Mouse (Mus musculus): ENCODE data around the gene Ciita. TPM values are rescaled to one million over a fixed set of nuclear protein-coding genes. Genes with fewer than 3 reads are reported as not detected.

The Ciita gene
- total RNA-seq, 2 experiments from 2014 or later, result 0.18 TPM; not detected in 1

DNA sequence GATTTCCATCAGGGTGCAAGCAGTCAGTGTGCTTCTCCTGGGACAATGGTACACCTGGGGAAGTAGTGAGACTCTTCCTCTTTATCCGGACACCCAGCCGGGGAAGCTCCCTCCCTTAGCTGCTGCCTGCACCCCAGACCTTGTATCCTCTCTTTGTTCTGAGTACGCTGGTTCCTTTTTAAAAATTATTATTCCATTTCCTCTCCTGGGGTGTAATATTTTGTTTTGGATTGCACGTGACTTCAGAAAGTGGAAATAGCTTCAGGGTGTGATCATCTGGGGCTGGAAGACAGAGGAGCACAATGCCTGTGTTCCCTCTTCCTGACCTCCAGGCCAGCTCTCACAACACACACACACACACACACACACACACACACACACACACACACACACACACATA lies 2.5 kb downstream of the Ciita start:
- DNase-seq (ENCODE audit: extremely low spot score in 1 of 2, low spot score in 2 of 2), result no peak
- H3K27ac ChIP-seq, result no peak overlapping the region
- intact Hi-C loops (cut with DNase I), result no loop called here
- no peak overlapping the region for H3K4me3 ChIP-seq
- TF ChIP-seq CTCF (IDR thresholded peaks at IDR 0.05), result no peak

GRCm38 (mm10) chr16:10486993-10487392 lies 7.1 kb downstream of the Ciita start:
- no peak for DNase-seq (ENCODE audit: extremely low spot score in 1 of 2, low spot score in 2 of 2)
- Histone ChIP-seq H3K4me3 (no peak overlapping the region), H3K27ac (no peak overlapping the region)
- TF ChIP-seq CTCF (IDR thresholded peaks at IDR 0.05), result no peak
- intact Hi-C loops (cut with DNase I), result no loop called here

DNA sequence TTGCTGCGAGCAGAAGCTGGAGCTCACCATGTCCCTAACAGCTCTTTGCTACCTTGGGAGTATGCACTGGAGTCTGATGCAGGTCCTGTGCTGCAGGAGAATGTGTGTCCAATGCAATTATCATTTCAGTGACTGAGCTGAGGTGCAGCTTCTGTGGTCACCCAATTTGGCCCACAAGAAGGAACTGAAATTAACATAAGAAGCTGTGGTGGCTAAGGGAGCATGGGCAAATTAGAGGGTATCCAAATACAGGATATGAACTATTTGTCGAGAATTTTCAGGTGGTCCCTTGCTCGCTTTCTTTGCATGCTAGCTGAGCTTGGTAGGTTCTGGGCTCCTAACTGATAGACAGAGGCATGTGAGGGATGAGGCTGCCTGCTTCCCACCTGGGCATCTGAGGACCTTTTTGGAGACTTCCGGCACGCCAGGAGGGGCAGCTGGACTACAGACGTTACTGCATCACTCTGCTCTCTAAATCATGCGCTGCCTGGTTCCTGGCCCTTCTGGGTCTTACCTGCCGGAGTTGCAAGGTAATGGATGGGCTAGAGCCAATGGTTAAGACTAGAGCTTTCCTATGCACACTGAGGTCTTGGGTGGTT lies 8.1 kb downstream of the Ciita start:
- no peak for DNase-seq (ENCODE audit: extremely low spot score in 1 of 2, low spot score in 2 of 2)
- no peak overlapping the region for H3K4me3 ChIP-seq
- intact Hi-C loops (cut with DNase I), result no loop called here
- no peak for TF ChIP-seq CTCF (IDR thresholded peaks at IDR 0.05)
- H3K27ac ChIP-seq, result no peak overlapping the region

DNA sequence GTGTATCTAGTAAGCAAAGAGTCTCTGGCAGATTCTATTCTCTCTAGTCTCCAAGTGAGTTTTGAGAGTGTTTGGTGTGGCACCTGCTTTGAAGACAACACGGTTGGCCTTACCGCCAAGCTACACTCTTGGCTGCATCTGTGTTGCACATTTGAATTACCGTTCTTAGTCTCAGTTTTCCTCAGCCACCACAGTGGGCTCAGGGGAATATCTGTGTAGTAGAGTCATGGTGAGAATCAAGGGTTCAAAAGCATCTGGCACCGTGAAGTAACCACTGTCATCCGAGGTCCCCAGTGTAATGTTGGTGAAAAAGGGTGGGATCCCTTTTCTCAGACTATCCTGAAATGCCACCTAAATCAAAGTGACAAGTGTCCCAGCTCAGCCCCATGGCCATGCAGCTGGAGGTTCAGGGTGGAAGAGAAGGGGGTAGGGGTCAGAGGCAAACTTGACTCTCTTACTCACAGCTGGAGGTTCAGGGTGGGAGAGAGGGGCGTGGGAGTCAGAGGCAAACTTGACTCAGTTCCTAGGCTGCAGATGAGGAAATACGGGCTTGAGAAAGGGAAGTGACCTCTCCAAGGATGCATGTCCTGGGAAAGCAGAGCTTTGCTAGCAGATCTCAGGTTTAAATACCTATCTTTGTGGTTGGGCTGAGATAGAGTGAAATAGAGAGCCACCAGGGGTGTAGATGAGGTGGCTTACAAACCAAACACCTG lies 9.1 kb downstream of the Ciita start:
- intact Hi-C loops (cut with DNase I), result no loop called here
- no peak for TF ChIP-seq CTCF (IDR thresholded peaks at IDR 0.05)

GRCm38 (mm10) chr16:10489483-10489882 lies 9.6 kb downstream of the Ciita start:
- Histone ChIP-seq H3K27ac (no peak overlapping the region), H3K4me3 (no peak overlapping the region)
- intact Hi-C loops (cut with DNase I), result no loop called here
- DNase-seq (ENCODE audit: extremely low spot score in 1 of 2, low spot score in 2 of 2), result no peak
- TF ChIP-seq CTCF (IDR thresholded peaks at IDR 0.05), result no peak

More for the DNA sequence above, 9.1 kb downstream of the Ciita start:
- Histone ChIP-seq H3K27ac (no peak overlapping the region), H3K4me3 (no peak overlapping the region)
- DNase-seq (ENCODE audit: extremely low spot score in 1 of 2, low spot score in 2 of 2), result no peak

GRCm38 (mm10) chr16:10489904-10490457 lies 10.1 kb downstream of the Ciita start:
- H3K27ac ChIP-seq, result no peak overlapping the region
- intact Hi-C loops (cut with DNase I), result no loop called here
- H3K4me3 ChIP-seq, result no peak overlapping the region
- no peak for DNase-seq (ENCODE audit: extremely low spot score in 1 of 2, low spot score in 2 of 2)
- no peak for TF ChIP-seq CTCF (IDR thresholded peaks at IDR 0.05)

GRCm38 (mm10) chr16:10490503-10491150 lies 10.8 kb downstream of the Ciita start:
- H3K27ac ChIP-seq, result no peak overlapping the region
- no peak for TF ChIP-seq CTCF (IDR thresholded peaks at IDR 0.05)
- intact Hi-C loops (cut with DNase I), result no loop called here
- DNase-seq (ENCODE audit: extremely low spot score in 1 of 2, low spot score in 2 of 2), result no peak
- H3K4me3 ChIP-seq, result no peak overlapping the region

- Histone ChIP-seq H3K4me3 (no peak overlapping the region), H3K27ac (no peak overlapping the region)
- intact Hi-C loops (cut with DNase I), result no loop called here
- DNase-seq (ENCODE audit: extremely low spot score in 1 of 2, low spot score in 2 of 2), result no peak
- no peak for TF ChIP-seq CTCF (IDR thresholded peaks at IDR 0.05)
Observed at GRCm38 (mm10) chr16:10491716-10492115, 11.9 kb downstream of the Ciita start.

- no peak for DNase-seq (ENCODE audit: extremely low spot score in 1 of 2, low spot score in 2 of 2)
- intact Hi-C loops (cut with DNase I), result no loop called here
- no peak for TF ChIP-seq CTCF (IDR thresholded peaks at IDR 0.05)
- Histone ChIP-seq H3K27ac (no peak overlapping the region), H3K4me3 (no peak overlapping the region)
Observed at GRCm38 (mm10) chr16:10492587-10492986, 12.7 kb downstream of the Ciita start.

GRCm38 (mm10) chr16:10495824-10496298 lies 16.0 kb downstream of the Ciita start:
- H3K4me3 ChIP-seq, result no peak overlapping the region
- intact Hi-C loops (cut with DNase I), result no loop called here
- no peak overlapping the region for H3K27ac ChIP-seq
- DNase-seq (ENCODE audit: extremely low spot score in 1 of 2, low spot score in 2 of 2), result no peak
- TF ChIP-seq CTCF (IDR thresholded peaks at IDR 0.05), result no peak

GRCm38 (mm10) chr16:10498096-10498602 lies 18.3 kb downstream of the Ciita start:
- intact Hi-C loops (cut with DNase I), result no loop called here
- no peak for DNase-seq (ENCODE audit: extremely low spot score in 1 of 2, low spot score in 2 of 2)
- no peak overlapping the region for H3K27ac ChIP-seq
- TF ChIP-seq CTCF (IDR thresholded peaks at IDR 0.05), result no peak
- no peak overlapping the region for H3K4me3 ChIP-seq

- no peak for TF ChIP-seq CTCF (IDR thresholded peaks at IDR 0.05)
- H3K27ac ChIP-seq, result no peak overlapping the region
- intact Hi-C loops (cut with DNase I), result no loop called here
Observed at GRCm38 (mm10) chr16:10499122-10499521, 19.3 kb downstream of the Ciita start.

More at GRCm38 (mm10) chr16:10499122-10499521, 19.3 kb downstream of the Ciita start:
- no peak for DNase-seq (ENCODE audit: extremely low spot score in 1 of 2, low spot score in 2 of 2)
- no peak overlapping the region for H3K4me3 ChIP-seq

Data from left cerebral cortex, adult 2 months (tissue).